Mouse (Mus musculus) adrenal gland, postnatal 4 days (tissue): Measurements from ENCODE around the gene Clhc1. TPM values are rescaled to one million over a fixed set of nuclear protein-coding genes. Genes with fewer than 3 reads are reported as not detected.

Source experiments
- DNase-seq, 2 experiments: peaks; one replicate each; pipeline ENCODE4 v3.0.0; 2021 to 2022; ENCODE audit warnings: low spot score in 2 of 2, mixed read lengths in 2 of 2
- total RNA-seq, 2 experiments: library from RNA; stranded (reverse); gene quantifications; 2 replicates each; pipeline ENCODE4 v1.2.3; 2021

Clhc1 gene
- total RNA-seq, 2 experiments from 2014 or later = 0.42 to 0.48 TPM

GRCm38 (mm10) chr11:29560452-29560851 is 12.7 kb downstream of the Clhc1 start:
- DNase-seq = no peak

GRCm38 (mm10) chr11:29560990-29561389 is 13.2 kb downstream of the Clhc1 start:
- no peak for DNase-seq

GRCm38 (mm10) chr11:29563406-29563805 is 15.7 kb downstream of the Clhc1 start:
- no peak for DNase-seq

GRCm38 (mm10) chr11:29571536-29571935 is 23.8 kb downstream of the Clhc1 start:
- no peak for DNase-seq

- no peak for DNase-seq
Observed at GRCm38 (mm10) chr11:29572656-29573055, 24.9 kb downstream of the Clhc1 start.

GRCm38 (mm10) chr11:29579610-29580009 is 31.9 kb downstream of the Clhc1 start:
- DNase-seq = no peak

GRCm38 (mm10) chr11:29595217-29595616 is 47.5 kb downstream of the Clhc1 start:
- no peak for DNase-seq

- no peak for DNase-seq
Observed at GRCm38 (mm10) chr11:29597159-29597558, 49.4 kb downstream of the Clhc1 start.

- DNase-seq = no peak
Observed at GRCm38 (mm10) chr11:29599000-29599399, 51.2 kb downstream of the Clhc1 start.

GRCm38 (mm10) chr11:29603581-29603980 is 55.8 kb downstream of the Clhc1 start:
- DNase-seq = no peak

GRCm38 (mm10) chr11:29607465-29607990 is 59.8 kb downstream of the Clhc1 start:
- DNase-seq = no peak

- DNase-seq = no peak
Observed at GRCm38 (mm10) chr11:29609756-29610468, 62.2 kb downstream of the Clhc1 start.

GRCm38 (mm10) chr11:29612007-29612406 is 64.3 kb downstream of the Clhc1 start:
- no peak for DNase-seq

GRCm38 (mm10) chr11:29613185-29613735 is 65.5 kb downstream of the Clhc1 start:
- no peak for DNase-seq

GRCm38 (mm10) chr11:29614217-29614924 is 66.6 kb downstream of the Clhc1 start:
- no peak for DNase-seq

- no peak for DNase-seq
Observed at GRCm38 (mm10) chr11:29622030-29622790, 74.5 kb downstream of the Clhc1 start.

GRCm38 (mm10) chr11:29623327-29623726 is 75.6 kb downstream of the Clhc1 start:
- DNase-seq = no peak

- DNase-seq = no peak
Observed at GRCm38 (mm10) chr11:29626541-29626940, 78.8 kb downstream of the Clhc1 start.

- no peak for DNase-seq
Observed at GRCm38 (mm10) chr11:29627706-29628105, 80.0 kb downstream of the Clhc1 start.
